1 mouse cellular context compared by ENCODE assay signal in the genomic region with DNA sequence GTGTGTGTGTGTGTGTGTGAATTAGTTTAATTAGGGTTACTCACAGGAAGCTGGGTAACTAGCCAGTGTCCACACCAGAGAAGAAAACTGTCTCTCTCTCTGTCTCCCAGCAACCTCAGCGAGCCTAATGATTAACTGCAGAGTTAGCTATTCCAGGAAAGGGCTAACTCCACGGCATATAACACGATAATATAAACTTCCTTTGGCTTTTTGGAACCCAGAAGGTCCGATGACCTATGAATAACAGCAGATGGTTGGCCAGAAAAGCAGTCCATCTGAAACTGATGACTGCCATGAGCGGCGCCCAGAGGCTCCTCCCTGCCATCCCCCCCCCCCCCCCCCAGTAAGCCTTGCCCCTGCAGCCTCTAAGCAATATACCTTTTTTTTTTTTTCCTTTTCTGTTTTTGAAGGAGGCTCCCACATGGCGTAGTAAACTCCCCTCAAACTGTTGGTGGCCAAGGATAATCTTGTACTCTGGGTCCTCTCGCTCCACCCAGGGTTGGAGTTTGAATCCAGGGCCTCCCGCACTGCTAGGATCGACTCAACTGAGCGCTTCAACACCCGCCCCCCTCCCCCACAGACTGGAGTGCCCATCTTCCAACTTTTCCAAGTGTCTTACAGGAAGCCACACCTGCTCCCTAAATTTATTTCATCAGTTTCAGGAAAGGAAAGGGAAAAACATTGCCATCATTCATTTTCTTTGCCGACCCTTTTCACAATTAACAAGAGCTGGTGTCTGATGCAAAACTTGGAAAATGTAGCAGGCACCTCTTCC.
A peak's percentile ranks its signal among the peaks of the same experiment; 100 is the strongest.
TF ChIP-seq lines count a peak whose summit lies in the region.

No protein-coding gene starts in this region.

TF ChIP-seq in MEL, 35 proteins besides CTCF, POLR2A, EP300 and RAD21:
- TF ChIP-seq ZNF384 (IDR thresholded peaks at IDR 0.05; ENCODE audit: low read depth, low read length) (peak; percentile 36), CHD1 (IDR thresholded peaks at IDR 0.05; ENCODE audit: low read depth, low read length) (no peak)
